Mouse (Mus musculus) MN1 (cell line): ENCODE measurements around the gene Lrrn4.

Experiments used
- DNase-seq: peaks from one replicate; pipeline ENCODE4 v3.0.0-alpha.2; 2016; ENCODE audit warnings: low spot score

The Lrrn4 gene

DNA sequence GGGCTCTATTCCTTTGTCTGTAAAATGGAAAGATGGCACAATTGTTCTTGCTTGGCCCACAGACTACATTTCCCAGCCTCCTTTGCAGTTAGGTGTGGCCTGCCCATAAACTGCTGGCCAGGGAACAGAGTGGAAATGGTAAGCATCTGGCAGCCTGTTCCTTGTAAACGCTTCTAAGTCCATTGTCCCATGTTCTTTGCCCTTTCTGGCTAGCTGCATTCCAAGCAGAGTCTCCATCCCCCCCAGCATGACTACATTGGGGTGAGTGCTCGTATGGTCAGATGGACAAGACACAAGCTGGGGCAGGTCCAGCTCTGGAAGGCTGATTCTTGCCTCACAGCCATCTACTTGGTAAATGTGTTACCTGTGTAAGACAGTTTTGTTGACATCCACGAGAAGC is 9.0 kb downstream of the Lrrn4 start:
- DNase-seq: no peak

DNA sequence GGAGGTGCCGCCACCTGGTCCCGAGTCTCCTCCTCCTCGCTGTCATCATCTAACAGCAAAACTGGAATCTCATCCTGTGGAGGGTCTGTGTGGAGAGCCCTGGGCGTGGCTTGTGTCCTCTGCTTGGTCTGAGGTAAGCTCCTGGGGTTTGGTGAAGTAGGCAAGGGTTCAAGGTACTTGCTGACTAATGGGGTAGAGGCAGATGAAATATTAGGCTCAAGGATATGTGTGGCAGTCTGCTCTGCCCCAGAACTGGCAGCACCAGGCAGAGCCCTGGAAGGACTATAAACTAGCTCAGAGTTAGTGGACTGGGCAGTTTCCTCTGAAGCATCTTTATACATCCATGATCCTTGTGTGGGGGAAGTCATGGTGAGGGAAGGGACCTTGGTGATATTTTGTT is 10.4 kb downstream of the Lrrn4 start:
- DNase-seq: no peak

DNA sequence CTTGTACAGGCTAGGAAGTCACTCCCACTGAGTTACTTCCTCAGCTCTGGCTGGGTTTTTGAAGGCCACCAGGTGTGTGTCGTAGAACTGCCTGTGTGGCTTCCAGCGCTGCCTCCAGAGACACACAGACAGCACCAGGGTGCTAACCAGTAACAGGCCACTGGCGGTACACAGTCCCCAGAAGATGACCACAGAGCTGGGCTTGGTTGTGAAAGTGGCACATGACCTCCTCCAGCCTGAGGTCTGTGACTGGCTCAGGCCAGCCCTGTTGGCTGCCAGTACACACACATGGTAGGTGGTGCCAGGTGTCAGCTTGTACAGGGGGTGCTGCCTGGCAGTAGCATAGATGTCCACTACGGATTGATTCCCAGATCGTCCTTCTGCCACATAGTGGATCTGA is 11.0 kb downstream of the Lrrn4 start:
- DNase-seq: no peak

DNA sequence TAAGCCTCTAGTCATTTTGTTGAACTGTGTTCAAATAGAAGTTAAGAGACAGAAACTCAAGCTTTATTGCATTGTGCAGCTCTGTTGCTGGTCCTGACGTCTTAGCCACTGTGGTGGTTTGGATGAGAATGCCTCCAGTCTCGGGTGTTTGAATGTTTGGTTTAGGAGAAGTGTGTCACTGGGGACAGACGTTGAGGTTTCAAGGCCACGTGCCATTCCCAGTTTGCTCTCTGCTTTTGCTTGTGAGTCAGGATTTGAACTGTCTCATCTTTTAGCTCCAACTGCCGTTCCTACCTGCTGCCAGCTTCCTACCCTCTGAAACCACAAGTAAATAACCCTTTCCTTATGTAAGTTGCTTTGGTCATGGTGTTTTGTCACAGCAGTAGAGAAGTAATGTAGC is 13.2 kb downstream of the Lrrn4 start:
- DNase-seq: no peak

DNA sequence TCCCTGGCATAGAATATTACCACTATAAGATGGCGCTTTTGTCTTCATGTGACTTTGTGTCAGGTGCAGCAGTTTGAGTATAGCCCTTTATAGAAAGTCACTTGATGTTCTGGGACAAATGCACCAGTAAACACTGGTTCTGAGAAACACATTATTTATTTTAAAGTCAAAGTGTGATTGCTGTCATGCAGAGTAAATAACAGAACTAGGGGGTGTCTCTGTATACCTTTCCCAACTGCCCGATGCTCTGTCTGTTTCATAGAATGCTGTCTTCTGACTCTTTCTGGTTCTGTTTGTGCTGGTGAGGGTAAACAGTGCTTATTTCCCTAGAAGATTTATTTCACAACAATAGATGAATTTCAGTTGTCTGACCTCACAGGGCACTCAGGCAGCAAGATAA is 17.4 kb downstream of the Lrrn4 start:
- DNase-seq: no peak

DNA sequence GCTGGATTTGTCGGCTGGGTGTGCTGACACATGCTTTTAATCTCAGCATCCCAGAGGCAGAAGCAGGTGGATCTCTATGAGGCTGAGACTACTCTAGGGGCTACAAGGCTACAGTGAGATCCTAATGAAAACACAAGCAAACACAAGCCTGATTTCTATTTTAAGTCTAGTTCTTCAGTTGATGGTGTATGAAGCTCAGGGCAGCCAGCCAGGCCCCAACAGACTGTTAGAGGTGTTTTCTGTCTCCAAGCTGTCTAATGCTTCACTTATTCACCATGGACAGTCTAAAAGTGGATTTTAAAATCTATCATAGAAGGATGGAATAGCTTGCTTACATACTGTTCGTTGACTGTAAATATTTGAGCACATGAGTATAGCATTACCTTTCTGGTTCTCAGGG is 19.2 kb downstream of the Lrrn4 start:
- no peak for DNase-seq

GRCm38 (mm10) chr2:132860435-132860834 is 20.3 kb downstream of the Lrrn4 start:
- no peak for DNase-seq

- peak; percentile 39 for DNase-seq
These were observed 24.4 kb downstream of the Lrrn4 start for GRCm38 (mm10) chr2:132856333-132856732.

GRCm38 (mm10) chr2:132853051-132853450 is 27.6 kb downstream of the Lrrn4 start:
- no peak for DNase-seq

GRCm38 (mm10) chr2:132849141-132849540 is 31.6 kb downstream of the Lrrn4 start:
- no peak for DNase-seq

DNA sequence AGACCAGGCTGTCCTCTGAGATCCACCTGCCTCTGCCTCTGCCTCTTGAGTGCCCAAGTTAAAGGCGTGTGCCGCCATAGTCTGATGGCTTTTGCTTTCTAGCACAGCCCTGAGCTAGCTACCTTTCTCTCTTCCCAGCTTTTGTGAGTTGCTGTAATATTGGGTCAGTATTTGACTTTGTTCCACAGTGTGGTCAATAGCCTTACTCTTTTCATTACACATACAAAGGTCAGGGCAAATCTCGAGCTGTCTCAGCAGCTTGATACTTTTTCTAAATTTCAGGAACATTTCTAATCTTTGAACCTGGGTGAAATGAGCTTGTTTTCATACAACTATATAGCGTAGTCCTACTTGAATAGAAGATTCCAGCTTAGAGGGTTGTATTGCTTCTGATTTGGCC is 32.3 kb downstream of the Lrrn4 start:
- no peak for DNase-seq

- peak; percentile 40 for DNase-seq
These were observed 33.1 kb downstream of the Lrrn4 start for GRCm38 (mm10) chr2:132847581-132847980.

DNA sequence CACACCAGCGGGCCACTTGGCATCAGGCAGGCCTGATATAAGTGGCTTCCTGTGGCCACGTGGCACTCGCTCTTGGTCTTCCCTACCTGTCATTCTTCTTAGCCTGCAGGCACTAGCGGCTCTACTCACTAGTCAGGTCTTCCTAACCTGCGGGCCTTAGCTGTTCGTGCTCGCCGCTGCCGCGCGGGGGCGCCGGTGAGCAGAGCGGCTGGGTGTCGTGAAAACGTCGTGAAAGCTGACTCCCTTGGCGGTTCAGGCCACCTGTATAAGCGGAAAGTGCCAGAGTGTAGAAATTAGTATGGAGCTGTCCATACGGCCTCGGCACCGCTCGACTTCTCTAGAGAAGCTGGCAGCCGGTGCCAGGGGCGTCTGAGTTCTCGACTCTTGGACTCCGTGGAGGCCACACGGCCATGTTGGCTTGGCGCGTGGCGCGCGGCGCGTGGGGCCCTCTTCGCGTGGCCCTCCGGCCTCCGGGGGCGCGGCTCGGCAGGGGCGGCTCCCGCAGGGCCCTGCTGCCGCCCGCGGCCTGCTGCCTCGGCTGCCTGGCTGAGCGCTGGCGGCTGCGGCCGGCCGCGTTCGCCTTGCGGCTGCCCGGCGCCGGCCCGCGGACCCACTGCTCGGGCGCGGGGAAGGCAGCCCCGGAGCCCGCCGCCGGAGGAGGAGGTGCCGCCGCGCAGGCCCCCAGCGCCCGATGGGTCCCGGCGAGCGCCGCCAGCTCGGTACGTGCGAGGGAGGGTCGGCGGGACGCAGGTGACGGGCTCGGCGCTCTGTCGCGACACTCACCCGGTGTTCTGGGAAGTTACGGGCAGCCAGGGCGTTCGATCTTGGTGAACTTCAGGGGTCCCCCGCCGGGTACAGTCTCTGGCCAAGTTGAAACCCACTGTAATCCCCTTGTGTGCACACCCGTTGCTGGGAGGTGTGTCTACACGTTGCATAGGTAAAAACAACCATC is 34.0 kb downstream of the Lrrn4 start, which contains the start of gene Crls1:
Gene Crls1, plus strand, starts transcription at position 260 of the 952 bp plus-strand sequence.
- peak; percentile 95 for DNase-seq

DNA sequence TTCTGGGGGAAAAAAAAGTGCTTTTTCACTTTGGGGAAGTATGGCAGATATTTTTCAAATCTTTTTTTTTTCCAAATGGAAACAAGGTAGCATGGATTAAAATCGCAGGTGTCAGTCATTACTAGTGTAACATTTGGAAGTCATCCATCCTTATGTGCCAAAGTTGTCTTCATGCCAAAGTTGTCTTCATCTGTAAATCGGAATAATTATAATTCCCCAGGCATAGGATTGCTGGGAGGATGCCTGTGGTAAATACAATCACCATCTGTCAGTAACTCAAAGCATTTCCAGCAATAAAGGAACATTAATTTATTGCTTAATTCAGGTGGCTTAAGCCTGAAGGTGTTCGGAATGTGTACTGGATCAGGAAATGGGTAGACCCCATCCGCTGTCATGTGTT is 39.6 kb downstream of the Lrrn4 start:
- DNase-seq: no peak
